Comparison of ENCODE assay signal across 8 mouse cellular contexts in the genomic region with DNA sequence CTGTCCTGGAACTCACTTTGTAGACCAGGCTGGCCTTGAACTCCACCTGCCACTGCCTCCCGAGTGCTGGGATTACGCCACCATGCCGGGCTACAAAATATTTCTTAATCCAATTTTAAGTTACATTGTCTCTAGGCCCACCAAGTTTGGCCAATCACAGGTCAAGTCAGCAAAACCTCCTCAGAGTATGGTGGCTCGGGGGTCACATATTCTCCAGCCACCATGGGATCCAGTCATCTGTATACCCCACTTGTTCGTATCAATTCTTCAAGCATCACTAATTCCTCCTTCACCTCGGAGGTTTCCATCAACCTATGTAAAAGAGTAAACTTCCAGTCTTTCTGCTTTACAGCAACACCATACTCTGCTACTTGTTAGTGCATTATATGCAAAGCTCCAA. TPM values are rescaled to one million over a fixed set of nuclear protein-coding genes. Genes with fewer than 3 reads are reported as not detected.
DNase-seq lines count a peak whose midpoint lies in the region; ATAC-seq and TF ChIP-seq lines count a peak whose summit lies in the region.

No protein-coding gene starts in this region.

- peaks cover 10% of the 10 kb centered on the region; the same call in 1 of the 2 replicates for H3K36me3 ChIP-seq in heart, embryonic 15.5 days
- H3K36me3 ChIP-seq in CH12.LX (replicated peaks in 1 of 2; ENCODE audit: control insufficient read depth in 1 of 2, insufficient read depth in 1 of 2, low read length in 1 of 2) = peaks cover 14 to 34% of the 10 kb centered on the region in 2 experiments
- peaks cover 13% of the 10 kb centered on the region for H3K36me3 ChIP-seq in liver, embryonic 13.5 days

- no peak for DNase-seq in heart, postnatal 10 days
- peak; percentile 28 for DNase-seq in CH12.LX (ENCODE audit: extremely low read depth)
- DNase-seq in liver, embryonic 13.5 days = no peak
- DNase-seq in left cerebral cortex, adult 8-10 months (ENCODE audit: low spot score in 2 of 2) = no peak
- no peak for DNase-seq in urinary bladder, adult 2 months (ENCODE audit: low spot score)
- DNase-seq in spleen, postnatal 4 days (ENCODE audit: low spot score in 2 of 2) = no peak

- H3K9me3 ChIP-seq in heart, embryonic 15.5 days (replicated peaks) = no peaks in the 10 kb centered on the region
- no peaks in the 10 kb centered on the region for H3K9me3 ChIP-seq in CH12.LX (replicated peaks; ENCODE audit: low read length)
- no peaks in the 10 kb centered on the region for H3K9me3 ChIP-seq in liver, embryonic 13.5 days (replicated peaks)

- peak overlapping the region; percentile 73; the same call in 1 of the 2 replicates for H3K4me2 ChIP-seq in heart, embryonic 15.5 days
- peak overlapping the region; percentile 94 for H3K4me2 ChIP-seq in CH12.LX (ENCODE audit: insufficient read depth, low read depth, poor library complexity, severe bottlenecking)
- H3K4me2 ChIP-seq in liver, embryonic 13.5 days = peak overlapping the region; percentile 70

- peaks cover 53% of the 10 kb centered on the region for H3K79me2 ChIP-seq in CH12.LX (replicated peaks; ENCODE audit: control insufficient read depth, extremely low read depth, insufficient read depth, poor library complexity, severe bottlenecking)

- in situ Hi-C loops in CH12.LX (cut with MboI; ENCODE audit: low pct_ligation_motif_present, low pct_unique_long_range_greater_than_20kb, low sequenced_read_pairs) = loop anchor here (25.0 kb wide), 1 partner anchor 611 kb away; no protein-coding TSS in a partner anchor

- dilution Hi-C loops in CH12.LX (cut with MboI; ENCODE audit: extremely low pct_ligation_motif_present, extremely low pct_unique_long_range_greater_than_20kb, low sequenced_read_pairs) = no loop called here

- intact Hi-C loops in heart, postnatal 10 days (cut with DNase I) = no loop called here

- peak overlapping the region; percentile 75 for H3K4me3 ChIP-seq in heart, embryonic 15.5 days
- H3K4me3 ChIP-seq in CH12.LX (replicated peaks in 1 of 3; ENCODE audit: low read depth in 2 of 3, low read length in 2 of 3, poor library complexity in 1 of 3) = peak overlapping the region; percentile 86 to 96 (median 92)
- peak overlapping the region; percentile 95; the same call in 1 of the 2 replicates for H3K4me3 ChIP-seq in brown adipose tissue, adult 24 weeks (ENCODE audit: insufficient read depth, low read depth, low read length)
- peak overlapping the region; percentile 79 for H3K4me3 ChIP-seq in liver, embryonic 13.5 days (replicated peaks)

- peaks cover 9% of the 10 kb centered on the region for H3K4me1 ChIP-seq in heart, embryonic 15.5 days (replicated peaks)
- peaks cover 14 to 53% of the 10 kb centered on the region in 2 experiments for H3K4me1 ChIP-seq in CH12.LX (ENCODE audit: control insufficient read depth in 1 of 2, insufficient read depth in 2 of 2)
- peaks cover 9% of the 10 kb centered on the region; the same call in 1 of the 2 replicates for H3K4me1 ChIP-seq in brown adipose tissue, adult 24 weeks (ENCODE audit: control insufficient read depth, insufficient read depth, insufficient read length, low read length)
- H3K4me1 ChIP-seq in liver, embryonic 13.5 days (replicated peaks) = peaks cover 17% of the 10 kb centered on the region

- TF ChIP-seq RAD21 in CH12.LX (IDR thresholded peaks at IDR 0.05; ENCODE audit: low read depth, low read length) = no peak

- no peak for ATAC-seq in heart, embryonic 15.5 days (replicated peaks; ENCODE audit: insufficient number of reproducible peaks, insufficient read depth, low FRiP score, low read depth)
- no peak for ATAC-seq in liver, embryonic 13.5 days (ENCODE audit: low read depth)

- TF ChIP-seq CTCF in CH12.LX (conservative IDR thresholded peaks at IDR 0.05 in 1 of 2, IDR thresholded peaks at IDR 0.05 in 1 of 2; ENCODE audit: low read depth in 2 of 2, low read length in 2 of 2) = no peak

- no peak overlapping the region for H3K27ac ChIP-seq in heart, embryonic 15.5 days
- no peak overlapping the region for H3K27ac ChIP-seq in CH12.LX (ENCODE audit: insufficient read depth, low read depth)
- no peak overlapping the region for H3K27ac ChIP-seq in brown adipose tissue, adult 24 weeks (replicated peaks; ENCODE audit: low read depth, low read length)
- no peak overlapping the region for H3K27ac ChIP-seq in liver, embryonic 13.5 days

- TF ChIP-seq EP300 in CH12.LX (IDR thresholded peaks at IDR 0.05; ENCODE audit: low read length) = no peak

- no peaks in the 10 kb centered on the region for H3K27me3 ChIP-seq in heart, embryonic 15.5 days
- H3K27me3 ChIP-seq in CH12.LX (replicated peaks) = no peaks in the 10 kb centered on the region
- H3K27me3 ChIP-seq in liver, embryonic 13.5 days = no peaks in the 10 kb centered on the region

- WGBS in heart, embryonic 15.5 days = 93% methylated on average over 6 of the region's 6 CpGs
- 81% methylated on average over 6 of the region's 6 CpGs for WGBS in liver, embryonic 13.5 days (ENCODE audit: insufficient replicate concordance)

- H3K9ac ChIP-seq in heart, embryonic 15.5 days = peak overlapping the region; percentile 28; the same call in 1 of the 2 replicates
- H3K9ac ChIP-seq in CH12.LX (ENCODE audit: insufficient read depth, low read depth) = peak overlapping the region; percentile 88
- peak overlapping the region; percentile 85; the same call in 1 of the 2 replicates for H3K9ac ChIP-seq in liver, embryonic 13.5 days

- TF ChIP-seq POLR2A in CH12.LX (IDR thresholded peaks at IDR 0.05; ENCODE audit: low read depth, low read length) = no peak

TF ChIP-seq in CH12.LX, 34 proteins besides CTCF, POLR2A, EP300 and RAD21:
- no peak for TF ChIP-seq MXI1 (IDR thresholded peaks at IDR 0.05; ENCODE audit: low read depth, low read length)
- no peak for TF ChIP-seq JUN (IDR thresholded peaks at IDR 0.05; ENCODE audit: insufficient read depth, low read depth, low read length)
- no peak for TF ChIP-seq HCFC1 (IDR thresholded peaks at IDR 0.05; ENCODE audit: low read depth, low read length)
- TF ChIP-seq RCOR1 (conservative IDR thresholded peaks at IDR 0.05; ENCODE audit: low read depth, low read length) = no peak

RNA-seq across cellular contexts. Expression of a gene that starts 1.4 kb away (rescaled TPM):
- polyA plus RNA-seq in heart, embryonic 15.5 days (2015; fragmentation: Nextera tagmentation; extraction: Ambion mirVana) = 20.3 and 23.3 TPM in 2 replicates
- total RNA-seq in heart, postnatal 10 days (2021) = 10 to 100 TPM; 15.1 to 18.5 TPM
- total RNA-seq in CH12.LX (2012; rRNA removed) = 44.8 and 61.0 TPM in 2 replicates
- total RNA-seq in CH12.LX (2014; rRNA removed) = 76.0 and 84.1 TPM in 2 replicates
- 54.3 and 55.2 TPM in 2 replicates for polyA plus RNA-seq in CH12.LX (2012; ENCODE audit: insufficient read length, low read depth)
- polyA plus RNA-seq in brown adipose tissue, adult 24 weeks (2012; ENCODE audit: insufficient read depth, insufficient read length, missing spikeins) = 9.1 and 10.8 TPM in 2 replicates
- 9.8 and 11.6 TPM in 2 replicates for polyA plus RNA-seq in liver, embryonic 13.5 days (2015; fragmentation: Nextera tagmentation; extraction: Ambion mirVana)
- 10 to 100 TPM; 39.6 to 42.3 (median 40.3) TPM for total RNA-seq in left cerebral cortex, adult 8-10 months (2022)
- 19.9 and 21.6 TPM in 2 replicates for polyA plus RNA-seq in urinary bladder, adult 2 months (2012; rRNA removed)

Comparison
In these comparisons a context has a peak if more than half of its experiments do, and no peak if none do; other contexts are left out.
1. H3K9ac ChIP-seq: peak in every context shown above with its lines; median percentile 88 in CH12.LX; 85 in liver, embryonic 13.5 days; 28 in heart, embryonic 15.5 days.